Mouse (Mus musculus) neural tube, embryonic 13.5 days (tissue): ENCODE results near the gene Slc27a4. TPM values are rescaled to one million over a fixed set of nuclear protein-coding genes. Genes with fewer than 3 reads are reported as not detected.

Source experiments
- microRNA-seq: library from miRNA; unstranded; fragments of <30 nt; microRNA quantifications from one replicate; pipeline ENCODE4, GENCODE M21; 2016
- polyA plus RNA-seq: library from polyadenylated mRNA; unstranded; fragments of >200 nt; fragmentation: Nextera tagmentation; extraction: Ambion mirVana; gene quantifications from 2 replicates; pipeline ENCODE4 v1.2.1, GENCODE M21; 2015

The Slc27a4 gene
- polyA plus RNA-seq, 1 experiment from 2014 or later = 35.5 TPM

Small RNA genes lying within 50 kb of the gene (microRNA-seq; reads per million reads assigned to microRNA genes)
- not detected for gene Mir219a-2
- not detected for gene Mir219b

Other genes starting within 250 kb of the Slc27a4 start
- gene Rapgef1, start 182.9 kb upstream of the Slc27a4 start, polyA plus RNA-seq = 13.5 and 15.5 TPM in 2 replicates
- gene Gm13420, start 50.9 kb upstream of the Slc27a4 start, polyA plus RNA-seq = 0.18 TPM in 1 of 2 replicates, not detected in the other
- gene Gm13547, start 43.3 kb upstream of the Slc27a4 start, polyA plus RNA-seq = 0.33 TPM in 1 of 2 replicates, not detected in the other
- gene Coq4, start 15.1 kb upstream of the Slc27a4 start, polyA plus RNA-seq = 30.0 and 34.3 TPM in 2 replicates
- 32.0 and 37.7 TPM in 2 replicates for gene Trub2, start 14.1 kb upstream of the Slc27a4 start, polyA plus RNA-seq
- 19.0 and 22.8 TPM in 2 replicates for gene Urm1, start 17.4 kb downstream of the Slc27a4 start, polyA plus RNA-seq
- gene Cercam, start 66.5 kb downstream of the Slc27a4 start, polyA plus RNA-seq = 24.8 and 25.5 TPM in 2 replicates
- gene Odf2, start 86.6 kb downstream of the Slc27a4 start, polyA plus RNA-seq = 65.6 and 68.1 TPM in 2 replicates
- 72.3 and 74.1 TPM in 2 replicates for gene Gle1, start 132.8 kb downstream of the Slc27a4 start, polyA plus RNA-seq
- gene Sptan1, start 162.9 kb downstream of the Slc27a4 start, polyA plus RNA-seq = 186 and 209 TPM in 2 replicates
- 49.6 and 53.5 TPM in 2 replicates for gene Wdr34, start 246.2 kb downstream of the Slc27a4 start, polyA plus RNA-seq